Mouse (Mus musculus) stomach, postnatal 0 days (tissue): ENCODE measurements around the gene Sept8.

Experiments used
- CTCF ChIP-seq: IDR thresholded peaks from 2 replicates; pipeline ENCODE4 v1.5.1; 2016; ENCODE audit warnings: antibody characterized with exemption, low read depth, mild to moderate bottlenecking, moderate library complexity
- EP300 ChIP-seq: optimal IDR thresholded peaks from 2 replicates; pipeline ENCODE3; 2016; ENCODE audit warnings: antibody characterized with exemption

DNA sequence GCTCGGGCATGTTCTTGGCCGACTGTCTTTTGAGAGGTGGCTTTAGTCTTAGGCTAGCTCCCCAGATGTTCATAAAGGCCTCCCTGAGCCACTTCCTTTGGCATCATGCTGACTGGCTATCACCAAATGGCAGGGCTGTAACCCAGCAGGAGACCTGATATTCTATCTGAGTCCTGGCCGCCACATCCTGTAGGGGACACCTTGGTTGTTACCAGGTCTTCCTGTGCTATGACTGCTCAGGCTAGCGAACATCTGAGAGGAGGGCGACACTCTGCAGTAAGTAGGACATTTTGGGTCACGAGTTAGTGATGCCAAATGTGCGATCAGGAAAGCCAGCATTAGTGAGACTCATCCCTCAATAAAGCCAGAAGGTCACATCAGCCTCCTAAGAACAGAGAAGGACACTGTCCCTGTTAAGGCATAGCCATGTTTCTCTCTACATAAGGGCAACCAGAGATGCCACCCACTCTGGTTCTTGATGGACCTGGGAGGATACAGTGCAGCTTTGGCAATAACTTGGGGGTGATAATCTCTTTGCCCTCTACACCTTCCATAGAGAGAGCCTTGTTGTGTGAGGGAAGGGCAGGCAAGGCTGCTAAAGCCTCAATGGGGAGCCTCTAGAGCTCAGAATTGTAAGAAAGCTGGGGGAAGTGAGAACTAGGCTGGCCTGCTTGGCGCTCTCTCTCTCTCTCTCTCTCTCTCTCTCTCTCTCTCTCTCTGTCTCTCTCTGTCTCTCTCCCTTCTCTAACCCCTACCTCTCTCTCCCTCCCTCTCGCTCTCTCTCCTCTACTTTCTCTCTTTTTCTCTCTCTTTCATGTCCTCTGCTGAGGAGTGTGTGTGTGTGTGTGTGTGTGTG, 9.6 kb downstream of the Sept8 start:
- TF ChIP-seq CTCF = no peak
- TF ChIP-seq EP300 = no peak
